Mouse (Mus musculus) forebrain, embryonic 14.5 days (tissue): ENCODE data around the gene Gjd3. TPM values are rescaled to one million over a fixed set of nuclear protein-coding genes. Genes with fewer than 3 reads are reported as not detected.

Experiments
- ATAC-seq: fragments of 200-750 bp; cut with Nextera tagmentation; 2 replicates; pipeline ENCODE4 v1.8.0; 2017; ENCODE audit warnings: mild to moderate bottlenecking, moderate library complexity
- DNase-seq: peaks from one replicate; pipeline ENCODE4 v3.0.0-alpha.2; 2015; ENCODE audit warnings: low spot score
- H3K27ac ChIP-seq: fragments of 300-500 bp; sonication (generic); 2 replicates; pipeline ENCODE4 v1.5.1; 2014; ENCODE audit warnings: low read depth, mild to moderate bottlenecking, control low read depth, low read length, moderate library complexity
- H3K27me3 ChIP-seq: fragments of 300-500 bp; sonication (generic); replicated peaks from 2 replicates; pipeline ENCODE4 v1.6.1; 2014; ENCODE audit warnings: low read length, control low read depth, mixed read lengths; ENCODE audit not compliant: control insufficient read depth, insufficient read depth
- H3K36me3 ChIP-seq: fragments of 300-500 bp; sonication (generic); 2 replicates; pipeline ENCODE4 v1.6.1; 2014; ENCODE audit warnings: low read length, control low read depth; ENCODE audit not compliant: control insufficient read depth, insufficient read depth
- H3K4me1 ChIP-seq: fragments of 300-500 bp; sonication (generic); 2 replicates; pipeline ENCODE4 v1.6.1; 2014; ENCODE audit warnings: antibody characterized with exemption, low read length, control low read depth; ENCODE audit not compliant: control insufficient read depth, insufficient read depth
- H3K4me2 ChIP-seq: fragments of 300-500 bp; sonication (generic); 2 replicates; pipeline ENCODE4 v1.6.1; 2014; ENCODE audit warnings: mild to moderate bottlenecking, control low read depth, low read length
- H3K4me3 ChIP-seq: fragments of 300-500 bp; sonication (generic); 2 replicates; pipeline ENCODE4 v1.5.1; 2014; ENCODE audit warnings: low read depth, low read length, control low read depth
- H3K9ac ChIP-seq: fragments of 300-500 bp; sonication (generic); 2 replicates; pipeline ENCODE4 v1.6.1; 2014; ENCODE audit warnings: mild to moderate bottlenecking, low read length, control low read depth, moderate library complexity
- H3K9me3 ChIP-seq: fragments of 300-500 bp; sonication (generic); replicated peaks from 2 replicates; pipeline ENCODE4 v1.6.1; 2016; ENCODE audit warnings: low read length, control low read depth, mixed read lengths; ENCODE audit not compliant: control insufficient read depth
- WGBS: fragments of 180-500 bp; shearing (Covaris S2); extraction: QIAGEN DNeasy Blood & Tissue Kit; methylation state at CpG from one replicate; pipeline ENCODE4 v1.1.7; 2014; 5-methylcytosine and 5-hydroxymethylcytosine counted together
- polyA plus RNA-seq: library from polyadenylated mRNA; unstranded; fragments of >200 nt; fragmentation: Nextera tagmentation; extraction: Ambion mirVana; gene quantifications from 2 replicates; pipeline ENCODE4 v1.2.1, GENCODE M21; 2014

Gjd3 gene
- polyA plus RNA-seq, 1 experiment from 2014 or later: 0.28 TPM

DNA sequence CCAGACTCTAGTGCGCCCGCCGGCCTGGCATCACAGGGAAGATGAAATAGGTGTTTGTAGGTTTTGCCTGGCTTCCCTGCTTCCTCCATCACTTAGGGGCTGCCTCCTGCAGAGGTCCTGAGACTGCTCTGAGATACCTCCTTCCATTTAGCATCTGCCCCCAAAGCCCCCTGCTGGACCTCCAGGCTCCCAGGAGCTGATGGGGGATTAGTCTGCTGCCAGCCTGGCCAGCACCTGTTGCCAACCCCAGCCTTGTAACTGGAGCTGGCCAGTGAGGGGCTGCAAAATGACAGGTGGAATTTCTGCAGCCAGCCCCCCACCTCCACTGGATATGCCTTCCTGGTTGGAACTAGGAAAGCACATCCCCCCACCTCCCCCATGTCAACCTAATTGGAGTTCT is 42.0 kb downstream of the Gjd3 start:
- 33% methylated on average over 3 of the region's 3 CpGs for WGBS
- Histone ChIP-seq H3K36me3 (no peaks in the 10 kb centered on the region), H3K27ac (peak overlapping the region; percentile 78; the same call in 1 of the 2 replicates), H3K9me3 (no peaks in the 10 kb centered on the region), H3K9ac (peak overlapping the region; percentile 66; the same call in 1 of the 2 replicates), H3K27me3 (no peaks in the 10 kb centered on the region; the same call in 1 of the 2 replicates), H3K4me1 (peaks cover 73% of the 10 kb centered on the region), H3K4me2 (peak overlapping the region; percentile 63), H3K4me3 (peak overlapping the region; percentile 43; the same call in 1 of the 2 replicates)
- ATAC-seq: no peak
- no peak for DNase-seq

DNA sequence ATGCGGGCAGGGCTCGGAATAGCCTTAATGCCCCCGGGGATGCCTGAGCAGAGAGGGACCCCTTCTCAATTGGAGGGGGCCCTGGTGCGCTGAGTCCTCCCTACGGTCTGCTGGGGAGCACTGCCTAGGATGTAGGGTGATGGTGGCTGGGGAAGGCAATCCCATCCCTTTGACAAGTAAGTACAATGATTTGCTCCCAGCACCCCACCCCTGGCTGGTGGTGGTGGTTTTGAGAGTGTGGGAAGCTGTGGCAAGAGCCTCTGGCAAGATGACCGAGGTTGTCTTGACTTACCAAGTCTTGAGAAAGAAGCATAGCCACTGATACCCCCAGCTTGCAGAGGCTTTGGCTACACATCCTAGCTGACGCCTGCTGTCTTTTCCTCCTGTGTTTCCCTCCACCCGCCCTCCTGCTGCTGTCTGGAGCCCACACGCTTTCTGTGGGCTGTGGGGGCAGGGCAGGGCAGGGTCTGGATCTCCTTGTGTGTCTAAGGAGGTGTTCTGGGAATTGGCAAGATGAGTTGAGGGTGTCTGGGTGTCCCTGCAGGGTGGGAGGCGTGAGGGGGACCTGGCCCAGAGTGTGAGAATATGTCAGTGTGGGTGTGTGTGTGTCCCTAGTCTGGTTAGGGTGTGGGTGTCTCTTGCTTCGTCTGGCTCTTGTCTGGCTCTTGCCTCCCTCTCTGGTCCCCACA is 42.7 kb downstream of the Gjd3 start:
- Histone ChIP-seq H3K4me2 (peak overlapping the region; percentile 63; the same call in 1 of the 2 replicates), H3K9ac (no peak overlapping the region), H3K27ac (no peak overlapping the region), H3K9me3 (no peaks in the 10 kb centered on the region), H3K27me3 (no peaks in the 10 kb centered on the region; the same call in 1 of the 2 replicates), H3K36me3 (no peaks in the 10 kb centered on the region), H3K4me3 (no peak overlapping the region), H3K4me1 (peaks cover 73% of the 10 kb centered on the region)
- 49% methylated on average over 11 of the region's 11 CpGs for WGBS
- DNase-seq: no peak
- ATAC-seq: no peak

DNA sequence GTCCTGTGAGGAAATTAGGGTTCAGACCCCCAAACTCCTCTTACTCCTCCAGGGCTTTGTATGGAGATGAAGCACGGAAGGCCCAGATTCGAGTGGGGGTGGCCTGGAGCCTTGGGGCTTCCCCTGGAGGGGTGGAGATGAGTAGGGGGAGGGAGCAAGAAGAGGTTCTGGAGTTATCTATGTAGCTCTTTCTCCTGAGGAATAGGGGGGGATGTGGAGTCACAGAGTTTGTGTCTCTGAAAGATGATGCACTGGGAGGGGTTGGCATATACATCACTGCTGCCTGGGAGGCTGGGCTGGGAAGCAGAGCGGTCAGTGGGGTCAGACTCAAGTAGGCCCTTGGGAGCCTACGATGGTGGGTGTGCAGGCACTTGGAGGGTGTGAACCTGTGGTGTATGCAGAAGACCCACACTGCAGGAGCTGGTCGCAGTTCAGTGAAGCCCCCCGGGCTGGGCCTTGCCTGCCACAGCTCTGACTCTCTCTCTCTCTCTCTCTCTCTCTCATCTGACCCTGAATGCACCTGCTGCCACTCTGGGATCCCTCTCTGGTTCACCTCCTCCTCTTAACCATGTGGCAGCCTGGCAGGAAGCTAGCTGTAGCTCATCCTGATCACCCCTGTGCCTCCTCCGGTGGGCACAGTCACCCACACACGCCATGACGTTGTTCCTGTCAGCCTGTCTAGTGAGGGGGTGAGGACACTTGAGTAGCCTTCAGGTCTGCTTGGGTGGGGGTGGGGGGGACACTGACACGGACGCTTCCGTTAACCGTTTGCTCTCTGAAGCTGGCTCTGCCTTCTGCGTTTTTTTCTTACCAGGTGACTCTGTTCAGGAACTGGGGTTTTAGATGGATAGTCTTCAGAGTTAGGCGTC is 43.5 kb downstream of the Gjd3 start:
- ATAC-seq (no peak), DNase-seq (no peak)
- H3K9me3 ChIP-seq: no peaks in the 10 kb centered on the region
- no peaks in the 10 kb centered on the region for H3K36me3 ChIP-seq
- H3K4me3 ChIP-seq: no peak overlapping the region
- H3K27me3 ChIP-seq: no peaks in the 10 kb centered on the region; the same call in 1 of the 2 replicates
- 0 out of 2 replicates have a peak overlapping the region, but pooled peaks have one; percentile 12 for H3K4me2 ChIP-seq
- no peak overlapping the region for H3K27ac ChIP-seq
- WGBS: 55% methylated on average over 15 of the region's 15 CpGs
- no peak overlapping the region for H3K9ac ChIP-seq
- H3K4me1 ChIP-seq: peaks cover 68% of the 10 kb centered on the region

DNA sequence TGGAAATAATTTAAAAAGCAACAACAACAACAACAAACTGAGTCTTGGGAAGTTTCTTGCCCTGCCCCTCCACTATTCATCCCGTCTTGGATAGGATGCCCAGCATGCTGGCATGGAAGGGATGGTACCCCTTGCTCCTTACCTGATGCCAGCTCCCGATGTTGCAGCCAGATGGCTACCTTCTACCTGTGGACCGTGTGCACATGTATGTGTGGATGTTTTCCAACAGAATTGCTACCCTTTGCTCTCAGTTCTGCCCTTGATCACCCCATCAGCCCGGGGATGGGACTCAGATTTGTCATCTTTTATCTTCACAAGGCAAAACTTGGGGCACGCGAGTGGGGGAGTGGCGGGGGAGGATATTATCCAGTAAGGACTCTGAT is 44.1 kb downstream of the Gjd3 start:
- H3K36me3 ChIP-seq: no peaks in the 10 kb centered on the region
- peak overlapping the region; percentile 90 for H3K4me2 ChIP-seq
- H3K9me3 ChIP-seq: no peaks in the 10 kb centered on the region
- 50% methylated on average over 7 of the region's 7 CpGs for WGBS
- ATAC-seq (no peak), DNase-seq (no peak)
- no peak overlapping the region for H3K9ac ChIP-seq
- no peak overlapping the region for H3K4me3 ChIP-seq
- peaks cover 61% of the 10 kb centered on the region for H3K4me1 ChIP-seq
- no peaks in the 10 kb centered on the region; the same call in 1 of the 2 replicates for H3K27me3 ChIP-seq
- H3K27ac ChIP-seq: no peak overlapping the region

DNA sequence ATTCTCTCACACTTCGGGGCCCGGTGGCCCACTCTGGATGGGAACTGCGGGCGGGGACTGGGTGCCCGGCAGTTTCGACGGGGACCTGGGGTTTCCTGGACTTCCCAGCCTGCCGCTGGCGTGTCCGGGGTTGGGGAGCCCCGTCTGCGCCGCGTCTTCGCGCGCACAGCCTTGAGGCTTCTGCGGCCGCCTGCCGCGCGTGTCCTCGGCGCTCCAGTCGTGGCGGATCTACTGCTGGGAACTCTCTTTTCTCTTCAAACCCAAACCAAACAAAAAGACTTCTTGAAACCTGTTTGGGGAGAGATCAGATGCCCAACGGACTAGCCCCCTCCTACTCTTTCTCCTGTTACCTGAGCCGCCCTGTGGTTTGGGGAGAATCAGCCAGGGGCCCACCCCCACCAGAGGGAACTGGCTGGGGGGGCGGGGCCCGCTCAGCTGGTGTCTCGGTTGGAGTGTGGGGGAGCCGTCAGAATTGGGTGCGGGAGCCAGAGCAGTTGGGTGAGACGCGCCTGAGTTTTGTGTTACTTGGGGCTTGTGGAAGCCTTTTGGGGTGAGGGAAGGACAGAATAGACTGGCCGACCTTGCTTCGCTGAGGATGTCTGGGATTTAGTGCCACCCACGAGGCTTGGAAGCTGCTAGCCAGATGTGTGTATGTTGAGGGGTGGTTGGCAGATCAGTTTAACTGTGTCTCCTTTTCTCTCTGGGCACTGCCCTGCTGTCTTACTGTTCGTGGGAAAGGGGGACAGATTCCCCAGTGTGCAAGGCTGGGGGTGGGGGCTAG is 44.7 kb downstream of the Gjd3 start:
- peak overlapping the region; percentile 62 for H3K9ac ChIP-seq
- no peak overlapping the region for H3K27ac ChIP-seq
- H3K9me3 ChIP-seq: no peaks in the 10 kb centered on the region
- peak overlapping the region; percentile 49 for H3K4me3 ChIP-seq
- 3% methylated on average over 38 of the region's 39 CpGs for WGBS
- peak overlapping the region; percentile 90 for H3K4me2 ChIP-seq
- no peaks in the 10 kb centered on the region for H3K36me3 ChIP-seq
- DNase-seq: no peak
- ATAC-seq: no peak; the same call in 1 of the 2 replicates
- H3K4me1 ChIP-seq: peaks cover 56% of the 10 kb centered on the region
- H3K27me3 ChIP-seq: no peaks in the 10 kb centered on the region; the same call in 1 of the 2 replicates

DNA sequence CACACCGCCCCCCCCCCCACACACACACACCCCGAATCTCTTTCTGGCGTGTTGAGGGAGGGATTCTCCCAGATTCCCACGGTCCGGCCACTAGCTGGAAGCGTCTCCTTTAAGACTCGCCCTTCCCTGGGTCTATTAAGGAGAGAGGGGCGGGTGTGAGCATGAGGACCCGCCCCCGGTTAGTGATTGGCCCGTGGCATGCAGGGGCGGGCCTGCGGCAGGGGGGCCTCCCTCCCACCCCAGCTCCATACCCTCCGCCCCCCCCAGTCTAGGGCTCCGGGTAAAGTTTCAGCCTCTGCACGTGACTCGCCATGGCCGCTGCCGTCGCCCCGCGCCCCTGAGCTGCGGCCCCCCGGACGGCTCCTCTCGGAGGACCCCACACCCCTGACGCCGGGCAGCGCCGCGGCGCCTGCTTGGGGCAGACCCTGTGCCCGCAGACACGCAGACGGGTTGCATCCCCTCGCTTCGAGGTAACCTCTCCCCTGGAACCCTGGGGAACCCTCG is 45.4 kb downstream of the Gjd3 start:
- ATAC-seq (peak; percentile 90), DNase-seq (peak; percentile 94)
- WGBS: 2% methylated on average over 37 of the region's 38 CpGs
- Histone ChIP-seq H3K4me2 (peak overlapping the region; percentile 90), H3K4me3 (peak overlapping the region; percentile 49), H3K9me3 (no peaks in the 10 kb centered on the region), H3K9ac (peak overlapping the region; percentile 62), H3K27me3 (no peaks in the 10 kb centered on the region; the same call in 1 of the 2 replicates), H3K27ac (no peak overlapping the region), H3K36me3 (no peaks in the 10 kb centered on the region), H3K4me1 (peaks cover 55% of the 10 kb centered on the region)

DNA sequence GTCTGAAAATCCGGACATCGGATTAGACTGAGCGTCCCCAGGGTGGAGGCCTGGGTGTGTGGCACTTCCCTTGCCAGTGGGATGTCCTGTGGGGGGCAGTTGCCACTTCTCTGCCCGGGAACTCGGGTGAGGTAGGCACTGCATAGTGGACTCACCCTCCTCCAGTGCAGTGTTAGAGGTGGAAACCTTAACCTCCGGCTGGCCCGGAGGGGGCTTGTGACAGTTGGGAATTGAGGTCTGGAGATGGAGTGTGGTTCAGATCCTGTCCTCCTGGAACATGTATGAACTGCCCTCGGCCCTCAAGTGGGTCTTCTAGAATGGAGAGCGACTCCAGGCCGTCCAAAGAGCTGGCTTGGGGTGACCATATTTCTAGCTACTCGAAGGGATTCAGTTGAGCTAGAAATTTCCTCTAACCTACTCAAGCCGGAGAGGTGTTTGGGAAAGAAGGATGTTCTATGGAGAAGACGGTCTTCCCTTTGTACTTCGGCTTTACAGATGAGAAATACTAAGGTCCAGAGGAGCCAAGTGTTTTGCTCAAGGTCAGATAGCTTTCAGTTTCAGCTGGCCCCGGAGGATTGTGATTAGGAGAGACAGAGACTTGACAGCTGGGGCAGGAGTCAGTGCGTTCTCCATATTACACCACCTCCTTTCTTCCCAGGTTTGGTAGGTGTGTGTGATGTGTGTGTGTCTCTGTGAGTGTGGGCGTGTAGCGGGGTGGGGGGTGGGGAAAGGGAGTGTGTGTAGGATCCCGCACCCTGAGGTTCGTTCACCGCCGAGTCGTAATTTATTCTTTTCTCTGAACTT is 46.0 kb downstream of the Gjd3 start:
- Histone ChIP-seq H3K9ac (peak overlapping the region; percentile 62), H3K36me3 (no peaks in the 10 kb centered on the region), H3K27ac (peak overlapping the region; percentile 9; the same call in 1 of the 2 replicates), H3K27me3 (no peaks in the 10 kb centered on the region; the same call in 1 of the 2 replicates), H3K4me3 (peak overlapping the region; percentile 49), H3K4me1 (peaks cover 57% of the 10 kb centered on the region), H3K4me2 (peak overlapping the region; percentile 90), H3K9me3 (no peaks in the 10 kb centered on the region)
- DNase-seq: no peak
- peak; percentile 27 for ATAC-seq
- WGBS: 4% methylated on average over 23 of the region's 23 CpGs
